Mouse (Mus musculus) ES-E14 (cell line): ENCODE data around the gene Gramd1b.

Experiments used
- CHD2 ChIP-seq: IDR thresholded peaks from 2 replicates; pipeline ENCODE4 v1.6.1; 2014; ENCODE audit warnings: mild to moderate bottlenecking, low read depth, low read length, inconsistent platforms
- HCFC1 ChIP-seq: IDR thresholded peaks from 2 replicates; pipeline ENCODE4 v1.6.1; 2012; ENCODE audit warnings: low read length, inconsistent platforms, borderline replicate concordance; ENCODE audit not compliant: insufficient read depth
- MAFK ChIP-seq: IDR thresholded peaks from 2 replicates; pipeline ENCODE4 v1.6.1; 2014; ENCODE audit warnings: mild to moderate bottlenecking, low read depth, low read length, inconsistent platforms; ENCODE audit not compliant: insufficient read depth
- ZC3H11A ChIP-seq: IDR thresholded peaks from 2 replicates; pipeline ENCODE4 v1.6.1; 2012; ENCODE audit warnings: low read depth, mild to moderate bottlenecking, inconsistent platforms, low read length, borderline replicate concordance
- ZNF384 ChIP-seq: IDR thresholded peaks from 2 replicates; pipeline ENCODE4 v1.6.1; 2012; ENCODE audit warnings: low read depth, low read length, inconsistent platforms

GRCm38 (mm10) chr9:40375518-40375917 is 155.7 kb downstream of the Gramd1b start:
- TF ChIP-seq ZNF384 (no peak), MAFK (no peak), ZC3H11A (no peak), HCFC1 (no peak), CHD2 (no peak)
